Mouse (Mus musculus) liver, adult 2 months (tissue): ENCODE results near the gene Myo1a. TPM values are rescaled to one million over a fixed set of nuclear protein-coding genes. Genes with fewer than 3 reads are reported as not detected.

Experiments
- DNase-seq: peaks from one replicate; pipeline ENCODE4 v3.0.0-alpha.2; 2011; ENCODE audit warnings: low read depth, low spot score; ENCODE audit errors: extremely low read depth
- H3K27ac ChIP-seq: fragments of 200-500 bp; replicated peaks from 2 replicates; pipeline ENCODE4 v1.5.1; 2012; ENCODE audit warnings: low read depth, mild to moderate bottlenecking, control low read depth, inconsistent platforms, low read length; ENCODE audit not compliant: insufficient read depth
- H3K27me3 ChIP-seq: fragments of 200-500 bp; 2 replicates; pipeline ENCODE4 v1.6.1; 2012; ENCODE audit warnings: mild to moderate bottlenecking, moderate library complexity, low read length, inconsistent platforms; ENCODE audit not compliant: control insufficient read depth, insufficient read depth
- H3K36me3 ChIP-seq: fragments of 200-500 bp; 2 replicates; pipeline ENCODE4 v1.6.1; 2012; ENCODE audit warnings: low read length, inconsistent platforms; ENCODE audit not compliant: control insufficient read depth, insufficient read depth
- H3K4me1 ChIP-seq: fragments of 200-500 bp; 2 replicates; pipeline ENCODE4 v1.6.1; 2011; ENCODE audit warnings: low read length; ENCODE audit not compliant: control insufficient read depth, insufficient read depth
- H3K4me3 ChIP-seq: fragments of 200-500 bp; 2 replicates; pipeline ENCODE4 v1.5.1; 2011; ENCODE audit warnings: low read depth, mild to moderate bottlenecking, control low read depth, low read length, moderate library complexity; ENCODE audit not compliant: insufficient read depth
- H3K79me2 ChIP-seq: fragments of 200-500 bp; 2 replicates; pipeline ENCODE4 v1.6.1; 2012; ENCODE audit warnings: inconsistent platforms, mild to moderate bottlenecking, low read length, moderate library complexity; ENCODE audit not compliant: control insufficient read depth, insufficient read depth
- H3K9ac ChIP-seq: fragments of 200-500 bp; 2 replicates; pipeline ENCODE4 v1.6.1; 2012; ENCODE audit warnings: low read depth, mild to moderate bottlenecking, control low read depth, inconsistent platforms, low read length
- CTCF ChIP-seq: fragments of 200-500 bp; IDR thresholded peaks from 2 replicates; pipeline ENCODE4 v1.5.1; 2011; ENCODE audit warnings: low read depth, low read length, control low read depth
- POLR2A ChIP-seq: fragments of 200-500 bp; IDR thresholded peaks from 2 replicates; pipeline ENCODE4 v1.6.1; 2011; ENCODE audit warnings: low read length, control low read depth; ENCODE audit not compliant: insufficient read depth; ENCODE audit errors: extremely low read depth
- WGBS: fragments of 180-500 bp; shearing (Covaris S2); methylation state at CpG from one replicate; pipeline ENCODE4 v1.1.7; 2018; 5-methylcytosine and 5-hydroxymethylcytosine counted together
- polyA plus RNA-seq: library from polyadenylated mRNA; depleted of rRNA; stranded (reverse); fragments of >200 nt; gene quantifications from 2 replicates; pipeline ENCODE4 v1.2.3, GENCODE M21; 2012
- total RNA-seq: library from RNA; depleted of rRNA; stranded (reverse); fragments of >200 nt; gene quantifications from 2 replicates; pipeline ENCODE4 v1.2.3, GENCODE M21; 2014

Gene Myo1a
- total and polyA plus RNA-seq, 2 experiments, result 0.02 to 0.18 TPM

GRCm38 (mm10) chr10:127724178-127724577 lies 19.2 kb downstream of the Myo1a start, which contains the start of gene Tac2:
Tac2 (plus strand) TSS chr10:127724478.
- H3K4me1 ChIP-seq, result no peaks in the 10 kb centered on the region
- WGBS, result 88% methylated on average over 3 of the region's 3 CpGs

GRCm38 (mm10) chr10:127725136-127725535 lies 20.2 kb downstream of the Myo1a start:
- DNase-seq, result no peak
- Histone ChIP-seq H3K4me1 (no peaks in the 10 kb centered on the region), H3K36me3 (no peaks in the 10 kb centered on the region), H3K9ac (no peak overlapping the region), H3K79me2 (no peaks in the 10 kb centered on the region), H3K4me3 (no peak overlapping the region), H3K27ac (no peak overlapping the region), H3K27me3 (0 out of 2 replicates have a peak, but pooled peaks cover 2% of the 10 kb centered on the region)
- 86% methylated on average over 4 of the region's 4 CpGs for WGBS
- TF ChIP-seq CTCF (no peak), POLR2A (no peak)

More at GRCm38 (mm10) chr10:127724178-127724577, 19.2 kb downstream of the Myo1a start, which contains the start of gene Tac2:
- Histone ChIP-seq H3K36me3 (no peaks in the 10 kb centered on the region), H3K9ac (no peak within 1 kb of the TSS), H3K79me2 (no peaks in the 10 kb centered on the region), H3K27ac (no peak within 1 kb of the TSS), H3K4me3 (no peak within 1 kb of the TSS), H3K27me3 (0 out of 2 replicates have a peak, but pooled peaks cover 2% of the 10 kb centered on the region)
- DNase-seq, result no peak
- no peak for TF ChIP-seq POLR2A
- no peak for TF ChIP-seq CTCF

- DNase-seq, result no peak
- 79% methylated on average over 8 of the region's 8 CpGs for WGBS
- no peak overlapping the region for H3K27ac ChIP-seq
- 0 out of 2 replicates have a peak, but pooled peaks cover 2% of the 10 kb centered on the region for H3K27me3 ChIP-seq
- no peaks in the 10 kb centered on the region for H3K4me1 ChIP-seq
- H3K9ac ChIP-seq, result no peak overlapping the region
- H3K36me3 ChIP-seq, result no peaks in the 10 kb centered on the region
- H3K79me2 ChIP-seq, result no peaks in the 10 kb centered on the region
- no peak for TF ChIP-seq CTCF
- no peak for TF ChIP-seq POLR2A
- H3K4me3 ChIP-seq, result no peak overlapping the region
These were observed 23.5 kb downstream of the Myo1a start for GRCm38 (mm10) chr10:127728437-127728836.

GRCm38 (mm10) chr10:127730285-127730932 lies 25.4 kb downstream of the Myo1a start:
- Histone ChIP-seq H3K27me3 (0 out of 2 replicates have a peak, but pooled peaks cover 2% of the 10 kb centered on the region), H3K27ac (no peak overlapping the region), H3K4me3 (no peak overlapping the region), H3K9ac (no peak overlapping the region), H3K4me1 (no peaks in the 10 kb centered on the region), H3K79me2 (no peaks in the 10 kb centered on the region), H3K36me3 (no peaks in the 10 kb centered on the region)
- TF ChIP-seq POLR2A (no peak), CTCF (no peak)
- DNase-seq, result no peak
- WGBS, result 85% methylated on average over 11 of the region's 11 CpGs

GRCm38 (mm10) chr10:127730933-127731310 lies 26.0 kb downstream of the Myo1a start:
- Histone ChIP-seq H3K27ac (no peak overlapping the region), H3K4me3 (no peak overlapping the region), H3K9ac (no peak overlapping the region), H3K4me1 (no peaks in the 10 kb centered on the region), H3K36me3 (no peaks in the 10 kb centered on the region), H3K27me3 (0 out of 2 replicates have a peak, but pooled peaks cover under 1% of the 10 kb centered on the region), H3K79me2 (no peaks in the 10 kb centered on the region)
- no peak for DNase-seq
- WGBS, result 75% methylated on average over 9 of the region's 9 CpGs
- TF ChIP-seq CTCF (no peak), POLR2A (no peak)

- H3K4me1 ChIP-seq, result 0 out of 2 replicates have a peak, but pooled peaks cover 1% of the 10 kb centered on the region
- TF ChIP-seq CTCF, result no peak
- no peak for TF ChIP-seq POLR2A
- no peaks in the 10 kb centered on the region for H3K27me3 ChIP-seq
- no peak overlapping the region for H3K4me3 ChIP-seq
- no peaks in the 10 kb centered on the region for H3K36me3 ChIP-seq
- no peak for DNase-seq
- H3K9ac ChIP-seq, result no peak overlapping the region
- WGBS, result 20% methylated on average over 5 of the region's 5 CpGs
- no peaks in the 10 kb centered on the region for H3K79me2 ChIP-seq
- no peak overlapping the region for H3K27ac ChIP-seq
These were observed 26.4 kb downstream of the Myo1a start for GRCm38 (mm10) chr10:127731397-127731796.
